Mouse (Mus musculus) brain, embryonic 14.5 days (tissue): Measurements from ENCODE around the gene Myo16.

Source experiments
- CTCF ChIP-seq: fragments of 200-500 bp; IDR thresholded peaks from 2 replicates; pipeline ENCODE4 v1.5.1; 2012; ENCODE audit warnings: inconsistent platforms, mild to moderate bottlenecking, moderate library complexity, borderline replicate concordance; ENCODE audit not compliant: insufficient read depth, insufficient read length; ENCODE audit errors: extremely low read depth
- POLR2A ChIP-seq: fragments of 200-500 bp; IDR thresholded peaks from 2 replicates; pipeline ENCODE4 v1.6.1; 2012; ENCODE audit warnings: mild to moderate bottlenecking, inconsistent platforms, borderline replicate concordance; ENCODE audit not compliant: poor library complexity, insufficient read depth, insufficient read length, severe bottlenecking; ENCODE audit errors: extremely low read depth

GRCm38 (mm10) chr8:10270094-10270493, 116.4 kb downstream of the Myo16 start:
- TF ChIP-seq CTCF (no peak), POLR2A (no peak)
